Mouse (Mus musculus) C2C12 (cell line): ENCODE results near the gene Ltbp1. TPM values are rescaled to one million over a fixed set of nuclear protein-coding genes. Genes with fewer than 3 reads are reported as not detected.

Experiments
- H3K27me3 ChIP-seq: one replicate; pipeline ENCODE4 v1.6.1; 2011; ENCODE audit not compliant: control insufficient read depth, insufficient read depth, insufficient read length
- H3K36me3 ChIP-seq: one replicate; pipeline ENCODE4 v1.6.1; 2011; ENCODE audit not compliant: control insufficient read depth, insufficient read depth
- H3K4me3 ChIP-seq: one replicate; pipeline ENCODE4 v1.5.1; 2011; ENCODE audit warnings: mild to moderate bottlenecking, control low read depth; ENCODE audit not compliant: poor library complexity, insufficient read depth, severe bottlenecking
- H3K79me2 ChIP-seq: one replicate; pipeline ENCODE4 v1.6.1; 2011; ENCODE audit not compliant: control insufficient read depth, insufficient read depth
- H3K79me3 ChIP-seq: one replicate; pipeline ENCODE4 v1.6.1; 2011; ENCODE audit warnings: low read depth, control low read depth
- H3ac ChIP-seq: one replicate; pipeline ENCODE3; 2011; ENCODE audit warnings: low read depth; ENCODE audit not compliant: control insufficient read depth, insufficient read length
- CEBPB ChIP-seq: IDR thresholded peaks from one replicate; pipeline ENCODE4 v1.6.1; 2011; ENCODE audit warnings: low read depth, mild to moderate bottlenecking, control low read depth, moderate library complexity
- CTCF ChIP-seq: IDR thresholded peaks from one replicate; pipeline ENCODE4 v1.5.1; 2011; ENCODE audit not compliant: control insufficient read depth, insufficient read depth, insufficient read length
- FOSL1 ChIP-seq: IDR thresholded peaks from one replicate; pipeline ENCODE4 v1.8.0; 2011; ENCODE audit warnings: mild to moderate bottlenecking, low read length; ENCODE audit not compliant: poor library complexity, insufficient read depth, severe bottlenecking
- MAX ChIP-seq: IDR thresholded peaks from one replicate; pipeline ENCODE4 v1.6.1; 2011; ENCODE audit warnings: mild to moderate bottlenecking, control low read depth
- MYOD1 ChIP-seq: IDR thresholded peaks from one replicate; pipeline ENCODE4 v1.6.1; 2011; ENCODE audit warnings: low read depth; ENCODE audit not compliant: control insufficient read depth, insufficient read length
- MYOG ChIP-seq: IDR thresholded peaks from one replicate; pipeline ENCODE4 v1.6.1; 2011; ENCODE audit not compliant: control insufficient read depth, insufficient read length; ENCODE audit errors: extremely low read depth
- USF1 ChIP-seq: IDR thresholded peaks from one replicate; pipeline ENCODE4 v1.6.1; 2011; ENCODE audit warnings: low read depth, mild to moderate bottlenecking, control low read depth, moderate library complexity
- polyA plus RNA-seq: library from polyadenylated mRNA; unstranded; fragments of >200 nt; fragmentation: generic; extraction: Trizol; gene quantifications from one replicate; pipeline ENCODE4 v1.2.1, GENCODE M21; 2012; ENCODE audit warnings: missing spikeins

Gene Ltbp1
- polyA plus RNA-seq, 1 experiment, result 41.8 TPM

- H3ac ChIP-seq, result no peak overlapping the region
- H3K27me3 ChIP-seq, result no peaks in the 10 kb centered on the region
- no peaks in the 10 kb centered on the region for H3K79me2 ChIP-seq
- no peak overlapping the region for H3K4me3 ChIP-seq
- H3K79me3 ChIP-seq, result no peaks in the 10 kb centered on the region
- H3K36me3 ChIP-seq, result no peaks in the 10 kb centered on the region
- TF ChIP-seq MAX, result no peak
- no peak for TF ChIP-seq CEBPB
- TF ChIP-seq MYOG, result no peak
- TF ChIP-seq USF1, result no peak
- TF ChIP-seq CTCF, result no peak
- no peak for TF ChIP-seq FOSL1
- TF ChIP-seq MYOD1, result no peak
Observed at GRCm38 (mm10) chr17:75439062-75439461, 433.7 kb downstream of the Ltbp1 start.

GRCm38 (mm10) chr17:75440619-75441018, 435.3 kb downstream of the Ltbp1 start:
- Histone ChIP-seq H3K4me3 (no peak overlapping the region), H3K79me3 (no peaks in the 10 kb centered on the region), H3K27me3 (no peaks in the 10 kb centered on the region), H3ac (no peak overlapping the region), H3K79me2 (no peaks in the 10 kb centered on the region), H3K36me3 (no peaks in the 10 kb centered on the region)
- TF ChIP-seq FOSL1, result no peak
- TF ChIP-seq USF1, result no peak
- no peak for TF ChIP-seq CEBPB
- TF ChIP-seq MYOD1, result no peak

GRCm38 (mm10) chr17:75441260-75441830, 436.0 kb downstream of the Ltbp1 start:
- Histone ChIP-seq H3K79me3 (no peaks in the 10 kb centered on the region), H3ac (no peak overlapping the region), H3K79me2 (no peaks in the 10 kb centered on the region), H3K27me3 (no peaks in the 10 kb centered on the region), H3K4me3 (no peak overlapping the region), H3K36me3 (no peaks in the 10 kb centered on the region)
- no peak for TF ChIP-seq MYOD1
- no peak for TF ChIP-seq USF1
- TF ChIP-seq MYOG, result no peak
- TF ChIP-seq MAX, result no peak
- no peak for TF ChIP-seq FOSL1
- no peak for TF ChIP-seq CEBPB
- TF ChIP-seq CTCF, result no peak
